Mouse (Mus musculus) liver, postnatal 0 days (tissue): ENCODE results near the gene Tmem170.

ENCODE experiments used
- CTCF ChIP-seq: sonication (generic); IDR thresholded peaks from 2 replicates; pipeline ENCODE4 v1.5.1; 2016; ENCODE audit warnings: antibody characterized with exemption, low read depth
- EP300 ChIP-seq: IDR thresholded peaks from 2 replicates; pipeline ENCODE4 v1.6.1; 2016; ENCODE audit warnings: antibody characterized with exemption, low read depth, mild to moderate bottlenecking

DNA sequence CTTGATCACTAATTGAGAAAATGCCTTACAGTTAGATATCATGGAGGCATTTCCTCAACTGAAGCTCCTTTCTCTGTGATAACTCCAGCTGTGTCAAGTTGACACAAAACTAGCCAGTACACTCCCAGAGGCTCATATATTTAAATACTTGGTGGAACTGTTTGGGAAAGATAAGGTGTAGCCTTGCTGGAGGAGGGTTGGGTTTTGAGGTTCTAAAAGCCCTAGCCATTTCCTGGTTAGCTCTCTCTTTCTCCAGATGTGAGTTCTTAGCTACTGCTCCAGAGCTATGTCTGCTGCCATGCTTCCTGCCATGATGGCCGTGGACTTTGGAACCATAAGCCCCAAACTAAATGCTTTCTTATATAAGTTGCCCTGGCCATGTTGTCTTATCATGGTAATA is 10.9 kb upstream of the Tmem170 start:
- TF ChIP-seq EP300: 0 out of 2 replicates have a peak, but pooled peaks have one; percentile 10
- TF ChIP-seq CTCF: no peak
